Mouse (Mus musculus) left cerebral cortex, postnatal 25 days (tissue): Measurements from ENCODE around the gene Ermap. TPM values are rescaled to one million over a fixed set of nuclear protein-coding genes. Genes with fewer than 3 reads are reported as not detected.

ENCODE experiments used
- DNase-seq, 2 experiments: peaks; one replicate each; pipeline ENCODE4 v3.0.0; 2022; ENCODE audit warnings: low spot score in 2 of 2, mixed read lengths in 1 of 2
- intact Hi-C: fragments of 180-260 bp; cut with DNase I; formaldehyde crosslinking; loops from one replicate; pipeline ENCODE4 v1.15.1; 2025
- microRNA-seq, 2 experiments: library from miRNA; unstranded; fragments of <30 nt; microRNA quantifications; one replicate each; pipeline ENCODE4 v1.2.0; 2022
- total RNA-seq, 2 experiments: library from RNA; stranded (reverse); gene quantifications; 2 replicates each; pipeline ENCODE4 v1.2.3; 2021

Ermap gene
- total RNA-seq, 2 experiments from 2014 or later, result 0.57 to 0.60 TPM

- intact Hi-C loops, result no loop called here
- DNase-seq, result peak in 1 of 2 experiments; percentile 60
Observed at GRCm38 (mm10) chr4:119142230-119142871, 47.5 kb downstream of the Ermap start.

DNA sequence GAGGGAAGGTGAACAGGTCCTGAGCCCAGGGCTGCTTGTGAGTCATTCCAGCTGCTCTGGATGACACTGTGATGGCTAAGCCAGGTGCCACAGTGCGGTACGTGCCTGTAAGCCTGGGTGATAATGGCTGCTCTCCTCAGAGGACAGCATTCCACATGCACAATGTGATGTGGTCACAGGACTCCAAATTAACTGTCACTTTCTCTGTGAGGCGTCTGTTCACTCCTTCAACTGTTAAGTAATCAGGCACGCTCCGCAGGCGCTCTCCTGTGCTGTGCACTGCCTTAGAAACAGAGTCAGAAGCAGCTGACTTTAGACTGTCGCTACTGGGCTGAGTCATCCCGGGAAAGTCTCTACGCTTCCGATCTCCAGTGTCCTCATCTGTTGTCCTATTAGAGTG lies 48.6 kb downstream of the Ermap start:
- DNase-seq, result peak; percentile 24 to 35
- intact Hi-C loops, result no loop called here

DNA sequence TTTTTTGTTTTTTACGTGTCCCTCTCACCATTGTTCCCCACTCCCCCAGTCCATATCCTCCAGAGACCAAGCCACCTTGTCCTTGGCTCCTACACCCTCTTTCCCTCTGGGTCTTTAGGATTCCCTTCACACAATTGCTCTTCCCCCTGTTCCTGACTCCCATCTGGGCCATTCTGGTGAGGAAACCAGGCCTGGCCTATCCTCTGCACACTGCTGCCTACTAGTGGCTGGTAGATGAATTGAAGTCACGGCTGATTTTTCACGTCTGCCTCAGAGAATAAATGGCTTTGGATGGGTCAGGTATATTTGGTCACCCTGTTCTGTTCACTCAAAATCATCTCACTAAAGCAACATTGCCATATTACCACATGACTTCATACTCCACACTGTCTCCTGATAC lies 49.7 kb downstream of the Ermap start:
- intact Hi-C loops, result no loop called here
- peak in 1 of 2 experiments; percentile 14 for DNase-seq

DNA sequence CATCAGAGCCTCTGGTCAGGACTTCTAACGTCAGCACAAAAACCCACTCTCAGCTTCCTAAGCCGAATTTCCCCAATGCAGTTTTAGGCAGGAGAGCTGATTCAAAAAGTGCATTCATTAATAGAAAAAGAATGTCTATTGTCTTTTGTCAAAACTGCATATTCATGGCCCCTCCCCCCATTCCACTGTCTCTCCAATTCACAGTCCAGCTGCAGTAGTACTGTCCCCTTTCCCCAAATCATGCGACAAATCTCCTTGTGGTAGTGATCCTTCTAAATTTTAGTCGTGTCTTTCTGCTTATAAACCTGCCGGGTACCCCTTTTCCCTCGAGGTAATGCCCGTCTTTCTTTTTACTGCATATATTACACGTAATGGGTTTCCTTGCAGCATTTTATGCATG lies 51.0 kb downstream of the Ermap start:
- intact Hi-C loops, result no loop called here
- DNase-seq, result no peak

- intact Hi-C loops, result no loop called here
- peak; percentile 70 to 80 for DNase-seq
Observed at GRCm38 (mm10) chr4:119138171-119138570, 51.6 kb downstream of the Ermap start.

GRCm38 (mm10) chr4:119137313-119137712 lies 52.5 kb downstream of the Ermap start:
- DNase-seq, result no peak
- intact Hi-C loops, result no loop called here

DNA sequence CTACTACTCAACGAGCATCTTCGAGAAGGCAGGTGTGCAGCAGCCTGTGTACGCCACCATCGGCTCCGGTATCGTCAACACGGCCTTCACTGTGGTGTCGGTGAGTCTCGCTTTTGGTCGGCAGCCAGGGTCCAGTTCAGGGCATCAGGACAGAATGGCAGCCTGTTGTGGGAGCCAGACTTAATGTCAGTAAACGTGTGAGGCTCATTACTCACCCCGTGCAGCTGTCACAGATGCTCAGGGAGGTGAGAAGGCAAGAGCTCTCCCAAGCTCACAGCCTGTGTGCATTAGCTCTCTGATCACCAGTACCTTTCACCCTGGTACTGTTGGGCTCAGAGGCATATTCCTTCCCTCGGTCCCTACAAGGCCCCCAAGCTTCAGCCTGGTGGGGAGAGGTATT lies 56.0 kb downstream of the Ermap start:
- intact Hi-C loops, result no loop called here
- DNase-seq, result no peak

GRCm38 (mm10) chr4:119133306-119133705 lies 56.5 kb downstream of the Ermap start:
- DNase-seq, result no peak
- intact Hi-C loops, result no loop called here

- intact Hi-C loops, result no loop called here
Observed at GRCm38 (mm10) chr4:119131189-119131910, 58.5 kb downstream of the Ermap start.

DNA sequence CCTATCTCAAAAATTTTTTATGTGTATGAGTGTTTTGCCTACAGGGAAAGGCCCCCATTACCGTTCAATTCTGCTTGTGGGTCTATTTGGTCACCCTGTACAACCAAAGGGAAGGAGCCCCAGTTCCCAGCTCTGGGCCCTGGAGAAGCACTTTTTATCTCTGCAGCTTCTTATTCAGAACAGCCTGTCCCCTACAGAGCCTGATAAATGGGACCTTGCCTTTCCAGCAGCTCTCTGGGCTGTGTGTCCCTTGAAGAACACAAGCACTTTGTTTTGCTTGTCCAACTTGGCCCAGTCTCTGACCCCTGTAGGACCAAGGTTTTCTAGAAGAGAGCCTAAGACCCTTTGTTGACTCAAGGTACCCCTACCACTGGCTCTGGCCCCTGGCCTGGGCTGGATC lies 60.7 kb downstream of the Ermap start:
- intact Hi-C loops, result no loop called here
- no peak for DNase-seq

More at GRCm38 (mm10) chr4:119131189-119131910, 58.5 kb downstream of the Ermap start:
- DNase-seq, result no peak

DNA sequence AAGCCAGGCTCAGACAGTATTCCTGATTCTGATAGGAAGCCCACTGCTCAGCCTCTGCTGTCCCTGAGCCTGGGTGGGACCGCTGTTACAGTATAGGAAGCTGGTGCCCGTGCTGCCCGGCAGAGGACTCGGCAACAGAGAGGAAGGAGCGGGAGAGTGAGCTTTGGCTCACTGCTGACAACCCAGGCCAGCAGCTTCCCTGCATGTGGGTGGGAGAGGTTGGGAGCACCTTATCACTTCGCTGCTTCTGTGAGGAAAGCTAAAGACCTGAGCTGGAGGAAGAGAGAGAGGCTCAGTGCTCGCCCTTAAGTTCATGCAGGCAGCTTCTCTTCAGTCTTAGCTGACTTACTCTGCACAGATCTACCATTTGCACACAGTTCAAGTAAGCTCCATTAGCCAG lies 61.3 kb downstream of the Ermap start:
- intact Hi-C loops, result no loop called here
- DNase-seq, result no peak

- intact Hi-C loops, result no loop called here
- DNase-seq, result peak in 1 of 2 experiments; percentile 16
Observed at GRCm38 (mm10) chr4:119127229-119127628, 62.6 kb downstream of the Ermap start.

- intact Hi-C loops, result no loop called here
- DNase-seq, result peak in 1 of 2 experiments; percentile 14
Observed at GRCm38 (mm10) chr4:119125577-119126270, 64.1 kb downstream of the Ermap start.

Small RNA genes within 50 kb of the gene (microRNA-seq; reads per million reads assigned to microRNA genes)
- gene Mir1957a, result 0 reads per million in 2 experiments

Other genes with a start within 250 kb of the Ermap start
- gene Lao1, start 228.4 kb downstream of the Ermap start, total RNA-seq, result under 1 TPM; 0.27 to 0.34 TPM
- gene Slc2a1, start 81.3 kb downstream of the Ermap start, total RNA-seq, result 100 to 1,000 TPM in 1 of 2 experiments, 10 to 100 TPM in 1; 95.0 to 111 TPM
- gene Zfp691, start 15.8 kb downstream of the Ermap start, total RNA-seq, result 1 to 10 TPM; 7.9 to 8.6 TPM
- gene Svbp, start 5.3 kb upstream of the Ermap start, total RNA-seq, result 10 to 100 TPM; 17.6 to 20.7 TPM
- under 1 TPM; 0.50 to 0.64 TPM for gene Tmem269, start 28.2 kb upstream of the Ermap start, total RNA-seq
- 10 to 100 TPM; 33.4 to 34.2 TPM for gene AU022252, start 42.7 kb upstream of the Ermap start, total RNA-seq
- gene P3h1, start 42.9 kb upstream of the Ermap start, total RNA-seq, result 1 to 10 TPM; 6.5 to 6.9 TPM
- gene Cldn19, start 65.4 kb upstream of the Ermap start, total RNA-seq, result under 1 TPM; 0.43 to 0.44 TPM
- 100 to 1,000 TPM; 218 to 230 TPM for gene Ybx1, start 104.6 kb upstream of the Ermap start, total RNA-seq
- 10 to 100 TPM; 16.2 to 21.6 TPM for gene Ppih, start 130.5 kb upstream of the Ermap start, total RNA-seq
- gene Ccdc30, start 225.5 kb upstream of the Ermap start, total RNA-seq, result 10 to 100 TPM; 16.3 to 16.9 TPM
- 1 to 10 TPM; 4.7 to 5.2 TPM for gene Ppcs, start 232.4 kb upstream of the Ermap start, total RNA-seq
- gene Zmynd12, start 232.8 kb upstream of the Ermap start, total RNA-seq, result under 1 TPM in 1 of 2 experiments, not detected in 1; 0.25 TPM